Mouse (Mus musculus): ENCODE data around the gene Zfand2a. TPM values are rescaled to one million over a fixed set of nuclear protein-coding genes. Genes with fewer than 3 reads are reported as not detected.

The Zfand2a gene
- total and polyA plus RNA-seq, 3 experiments: 2.7 to 22.7 (median 13.7) TPM

DNA sequence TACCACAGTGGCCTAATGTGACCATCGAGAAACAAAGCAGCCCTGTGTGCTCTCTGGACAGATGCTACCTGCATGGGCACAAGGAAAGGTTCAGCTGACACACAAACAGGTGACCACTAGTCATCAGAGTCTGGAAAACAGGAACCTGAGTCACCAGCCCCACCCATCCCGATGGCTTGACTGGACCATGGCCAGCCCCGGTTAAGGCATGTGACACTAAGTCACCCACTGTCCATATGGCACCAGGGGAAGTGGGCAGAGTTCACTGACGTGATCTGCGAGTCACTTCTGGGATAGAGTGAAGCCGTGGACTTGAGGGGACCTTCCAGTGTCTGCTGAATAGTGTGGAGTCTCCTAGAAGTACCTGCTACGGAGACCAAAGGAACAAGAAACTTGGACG lies 5.3 kb downstream of the Zfand2a start:
- Histone ChIP-seq H3K4me3 (ENCODE audit: low read depth, low read length) (no peak overlapping the region), H3K27me3 (ENCODE audit: insufficient read depth, low read length) (no peaks in the 10 kb centered on the region), H3K4me1 (ENCODE audit: insufficient read depth, low read depth, low read length) (peaks cover 18% of the 10 kb centered on the region), H3K36me3 (replicated peaks) (peaks cover 89% of the 10 kb centered on the region), H3K9me3 (replicated peaks) (no peaks in the 10 kb centered on the region)
- ATAC-seq (ENCODE audit: extremely low read depth, insufficient number of reproducible peaks, low FRiP score, poor library complexity, severe bottlenecking) (no peak), DNase-seq (ENCODE audit: low spot score) (no peak)
- no peak for TF ChIP-seq CTCF (IDR thresholded peaks at IDR 0.05; ENCODE audit: low read depth, low read length)
- no peak for TF ChIP-seq POLR2AphosphoS5 (IDR thresholded peaks at IDR 0.05; ENCODE audit: insufficient replicate concordance, low read depth, low read length)
- no peak for TF ChIP-seq TAL1 (conservative IDR thresholded peaks at IDR 0.05; ENCODE audit: low read depth, low read length)

DNA sequence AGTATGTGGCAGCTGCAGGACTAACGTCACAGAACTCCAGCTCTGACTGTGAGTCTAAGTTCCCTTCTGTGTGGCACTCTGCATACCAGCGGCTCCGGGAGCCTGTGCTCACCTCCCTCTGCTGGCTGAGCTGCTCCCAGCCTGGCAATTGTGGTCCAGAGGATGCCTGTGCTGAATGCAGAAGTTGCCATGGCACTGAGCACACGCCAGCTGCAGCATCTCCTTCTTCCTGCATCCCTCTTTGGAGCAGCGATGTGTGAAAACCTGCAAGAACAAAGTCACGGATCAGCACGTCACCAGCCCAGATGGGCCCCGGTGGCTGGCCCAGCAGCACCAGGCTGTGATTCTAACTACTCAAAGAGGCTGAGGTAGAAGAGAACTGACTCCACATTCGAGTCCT lies 9.6 kb downstream of the Zfand2a start:
- DNase-seq (ENCODE audit: low spot score): no peak
- TF ChIP-seq POLR2AphosphoS5 (IDR thresholded peaks at IDR 0.05; ENCODE audit: insufficient replicate concordance, low read depth, low read length) (no peak), GATA2 (IDR thresholded peaks at IDR 0.05; ENCODE audit: borderline replicate concordance, low read depth, low read length) (no peak), GATA1 (IDR thresholded peaks at IDR 0.05; ENCODE audit: borderline replicate concordance, low read length) (no peak), CTCF (IDR thresholded peaks at IDR 0.05; ENCODE audit: low read depth, low read length) (no peak), TAL1 (conservative IDR thresholded peaks at IDR 0.05; ENCODE audit: low read depth, low read length) (no peak)
- Histone ChIP-seq H3K4me3 (ENCODE audit: low read depth, low read length) (no peak overlapping the region), H3K4me1 (ENCODE audit: insufficient read depth, low read depth, low read length) (no peaks in the 10 kb centered on the region), H3K27me3 (ENCODE audit: insufficient read depth, low read length) (no peaks in the 10 kb centered on the region), H3K36me3 (replicated peaks) (peaks cover 95% of the 10 kb centered on the region), H3K9me3 (replicated peaks) (no peaks in the 10 kb centered on the region)
- no peak for ATAC-seq (ENCODE audit: extremely low read depth, insufficient number of reproducible peaks, low FRiP score, poor library complexity, severe bottlenecking)

DNA sequence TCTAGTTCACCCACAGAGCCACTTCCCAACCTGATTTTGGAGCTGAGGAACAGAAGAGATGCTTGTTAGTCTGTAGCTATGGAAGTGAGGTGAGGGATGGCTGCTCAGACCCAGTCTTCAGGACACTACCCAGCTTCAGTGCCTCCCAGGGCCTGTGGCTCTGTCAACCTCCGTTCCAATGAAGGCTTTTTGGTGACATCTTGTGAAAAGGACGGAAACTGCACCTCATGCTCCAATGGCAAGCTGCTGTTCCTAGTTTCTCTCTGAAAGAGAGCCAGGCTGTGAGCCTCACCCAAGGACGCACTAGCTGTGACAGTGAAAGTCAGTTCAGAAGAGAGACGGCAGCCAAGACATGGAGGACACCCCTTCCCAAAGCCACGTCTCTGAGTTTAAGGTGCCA lies 16.4 kb downstream of the Zfand2a start:
- TF ChIP-seq POLR2AphosphoS5 (IDR thresholded peaks at IDR 0.05; ENCODE audit: insufficient replicate concordance, low read depth, low read length) (no peak), TAL1 (conservative IDR thresholded peaks at IDR 0.05; ENCODE audit: low read depth, low read length) (no peak), CTCF (IDR thresholded peaks at IDR 0.05; ENCODE audit: low read depth, low read length) (no peak), GATA2 (IDR thresholded peaks at IDR 0.05; ENCODE audit: borderline replicate concordance, low read depth, low read length) (no peak), GATA1 (IDR thresholded peaks at IDR 0.05; ENCODE audit: borderline replicate concordance, low read length) (no peak)
- Histone ChIP-seq H3K4me1 (ENCODE audit: insufficient read depth, low read depth, low read length) (peaks cover 10% of the 10 kb centered on the region; the same call in 1 of the 2 replicates), H3K36me3 (replicated peaks) (peaks cover 30% of the 10 kb centered on the region), H3K27me3 (ENCODE audit: insufficient read depth, low read length) (peaks cover 7% of the 10 kb centered on the region; the same call in 1 of the 2 replicates), H3K4me3 (ENCODE audit: low read depth, low read length) (no peak overlapping the region), H3K9me3 (replicated peaks) (no peaks in the 10 kb centered on the region)
- DNase-seq (ENCODE audit: low spot score) (no peak), ATAC-seq (ENCODE audit: extremely low read depth, insufficient number of reproducible peaks, low FRiP score, poor library complexity, severe bottlenecking) (no peak)

GRCm38 (mm10) chr5:139466801-139467200 lies 17.5 kb downstream of the Zfand2a start:
- H3K27me3 ChIP-seq (ENCODE audit: insufficient read depth, low read length): peaks cover 8% of the 10 kb centered on the region; the same call in 1 of the 2 replicates
- H3K9me3 ChIP-seq (replicated peaks): no peaks in the 10 kb centered on the region
- DNase-seq (ENCODE audit: low spot score) (no peak), ATAC-seq (ENCODE audit: extremely low read depth, insufficient number of reproducible peaks, low FRiP score, poor library complexity, severe bottlenecking) (no peak)
- TF ChIP-seq GATA1 (IDR thresholded peaks at IDR 0.05; ENCODE audit: borderline replicate concordance, low read length): no peak
- no peak for TF ChIP-seq TAL1 (conservative IDR thresholded peaks at IDR 0.05; ENCODE audit: low read depth, low read length)
- TF ChIP-seq GATA2 (IDR thresholded peaks at IDR 0.05; ENCODE audit: borderline replicate concordance, low read depth, low read length): no peak
- peaks cover 18% of the 10 kb centered on the region for H3K36me3 ChIP-seq (replicated peaks)
- peaks cover 10% of the 10 kb centered on the region; the same call in 1 of the 2 replicates for H3K4me1 ChIP-seq (ENCODE audit: insufficient read depth, low read depth, low read length)
- H3K4me3 ChIP-seq (ENCODE audit: low read depth, low read length): no peak overlapping the region

- Histone ChIP-seq H3K9me3 (replicated peaks) (no peaks in the 10 kb centered on the region), H3K27me3 (ENCODE audit: insufficient read depth, low read length) (peaks cover 8% of the 10 kb centered on the region; the same call in 1 of the 2 replicates), H3K36me3 (replicated peaks) (peaks cover 13% of the 10 kb centered on the region), H3K4me3 (ENCODE audit: low read depth, low read length) (no peak overlapping the region), H3K4me1 (ENCODE audit: insufficient read depth, low read depth, low read length) (peaks cover 10% of the 10 kb centered on the region; the same call in 1 of the 2 replicates)
- DNase-seq (ENCODE audit: low spot score) (no peak), ATAC-seq (ENCODE audit: extremely low read depth, insufficient number of reproducible peaks, low FRiP score, poor library complexity, severe bottlenecking) (no peak)
- TF ChIP-seq POLR2AphosphoS5 (IDR thresholded peaks at IDR 0.05; ENCODE audit: insufficient replicate concordance, low read depth, low read length) (no peak), CTCF (IDR thresholded peaks at IDR 0.05; ENCODE audit: low read depth, low read length) (no peak), GATA1 (IDR thresholded peaks at IDR 0.05; ENCODE audit: borderline replicate concordance, low read length) (no peak), GATA2 (IDR thresholded peaks at IDR 0.05; ENCODE audit: borderline replicate concordance, low read depth, low read length) (no peak), TAL1 (conservative IDR thresholded peaks at IDR 0.05; ENCODE audit: low read depth, low read length) (no peak)
These were observed 18.0 kb downstream of the Zfand2a start for GRCm38 (mm10) chr5:139466373-139466772.

GRCm38 (mm10) chr5:139464874-139465273 lies 19.5 kb downstream of the Zfand2a start:
- DNase-seq (ENCODE audit: low spot score): no peak
- no peak overlapping the region for H3K4me3 ChIP-seq (ENCODE audit: low read depth, low read length)
- peaks cover 16% of the 10 kb centered on the region for H3K4me1 ChIP-seq (ENCODE audit: insufficient read depth, low read depth, low read length)
- no peaks in the 10 kb centered on the region for H3K9me3 ChIP-seq (replicated peaks)
- peaks cover 8% of the 10 kb centered on the region; the same call in 1 of the 2 replicates for H3K27me3 ChIP-seq (ENCODE audit: insufficient read depth, low read length)
- H3K36me3 ChIP-seq (replicated peaks): peaks cover 3% of the 10 kb centered on the region
- TF ChIP-seq GATA1 (IDR thresholded peaks at IDR 0.05; ENCODE audit: borderline replicate concordance, low read length) (no peak), TAL1 (conservative IDR thresholded peaks at IDR 0.05; ENCODE audit: low read depth, low read length) (no peak), POLR2AphosphoS5 (IDR thresholded peaks at IDR 0.05; ENCODE audit: insufficient replicate concordance, low read depth, low read length) (no peak), GATA2 (IDR thresholded peaks at IDR 0.05; ENCODE audit: borderline replicate concordance, low read depth, low read length) (no peak), CTCF (IDR thresholded peaks at IDR 0.05; ENCODE audit: low read depth, low read length) (no peak)
- no peak for ATAC-seq (ENCODE audit: extremely low read depth, insufficient number of reproducible peaks, low FRiP score, poor library complexity, severe bottlenecking)
